Mouse (Mus musculus) T-helper 17 cell (primary cell): ENCODE results near the gene Myo16.

ENCODE experiments used
- in situ Hi-C, 2 experiments: fragments of 300-600 bp; cut with MboI, MseI; formaldehyde crosslinking; loops; 1 replicate in 1 of 2; 2 replicates in 1 of 2; pipeline ENCODE4 v1.15.1; 2025; ENCODE audit warnings: high pct_unique_total_duplicates in 2 of 2

The Myo16 gene

DNA sequence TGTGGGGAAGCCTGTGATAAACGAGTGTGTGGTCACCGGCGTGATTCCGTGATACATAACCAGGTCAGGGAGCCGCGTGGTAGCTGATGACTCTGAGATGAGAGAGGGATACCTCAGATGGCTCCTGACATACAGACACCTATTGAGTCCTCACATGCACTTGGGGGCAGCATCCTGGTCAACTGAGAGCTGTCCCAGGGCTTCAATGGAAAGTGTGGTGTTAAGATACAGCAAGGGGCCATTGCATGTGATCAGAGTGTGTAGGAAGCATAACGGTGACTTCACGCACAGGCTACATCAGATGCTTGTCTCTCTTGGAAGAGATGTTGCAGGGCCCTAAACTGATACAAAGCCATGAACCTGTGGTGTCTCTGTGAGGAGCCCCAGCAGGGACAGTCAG is 260.2 kb downstream of the Myo16 start:
- in situ Hi-C loops = loop anchor here in 1 of 2 experiments (5.0 kb wide), 1 partner anchor 773 kb away; no protein-coding TSS in a partner anchor

DNA sequence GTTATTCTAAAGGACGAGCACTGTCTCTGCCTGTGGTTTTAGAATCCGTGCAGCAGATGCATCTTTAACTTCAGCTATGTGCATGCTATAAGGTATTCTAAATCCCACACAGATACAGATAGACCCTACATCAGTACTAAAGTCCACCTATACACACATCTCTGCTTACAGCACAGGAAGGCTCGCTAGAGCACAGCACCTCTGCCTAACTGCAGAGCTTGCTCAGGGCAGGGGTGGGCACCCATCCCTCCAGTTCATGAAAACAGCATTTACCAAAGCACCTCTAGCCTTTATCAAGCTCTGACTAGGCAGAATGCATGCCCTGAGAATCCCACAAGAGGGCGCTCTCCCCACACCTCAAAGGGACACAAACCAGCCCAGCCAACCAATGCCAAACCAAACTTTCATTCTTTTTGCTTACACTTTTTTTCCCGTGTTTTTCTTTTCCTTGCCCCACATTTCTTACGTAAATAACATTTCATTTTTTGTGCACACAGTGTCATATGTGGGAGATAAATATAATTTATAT is 261.0 kb downstream of the Myo16 start:
- in situ Hi-C loops = loop anchor here in 1 of 2 experiments (5.0 kb wide), 1 partner anchor 773 kb away; no protein-coding TSS in a partner anchor

- in situ Hi-C loops = no loop called here
These were observed 261.6 kb downstream of the Myo16 start for GRCm38 (mm10) chr8:10415288-10415687.

- in situ Hi-C loops = no loop called here
These were observed 262.2 kb downstream of the Myo16 start for GRCm38 (mm10) chr8:10415885-10416284.

DNA sequence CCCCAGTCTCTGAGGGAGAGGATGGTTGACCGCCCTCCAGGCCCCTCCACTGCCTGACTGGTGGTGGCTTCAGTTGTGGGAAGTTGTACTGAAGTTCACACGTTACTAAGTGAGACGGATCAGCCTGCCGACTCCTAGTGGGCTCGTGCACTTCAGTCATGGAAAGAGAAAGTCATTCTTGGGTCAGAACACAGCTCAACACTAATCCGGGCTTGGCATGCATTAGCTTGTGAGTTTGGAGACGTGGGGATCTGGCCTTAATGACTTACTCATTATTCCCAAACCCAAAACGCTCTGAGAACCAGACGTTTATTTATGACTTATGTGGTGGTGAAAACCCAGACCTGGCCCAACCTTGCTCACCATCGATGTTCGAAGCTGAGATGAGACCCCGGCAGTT is 263.1 kb downstream of the Myo16 start:
- in situ Hi-C loops = no loop called here

- in situ Hi-C loops = no loop called here
These were observed 263.6 kb downstream of the Myo16 start for GRCm38 (mm10) chr8:10417281-10417680.

DNA sequence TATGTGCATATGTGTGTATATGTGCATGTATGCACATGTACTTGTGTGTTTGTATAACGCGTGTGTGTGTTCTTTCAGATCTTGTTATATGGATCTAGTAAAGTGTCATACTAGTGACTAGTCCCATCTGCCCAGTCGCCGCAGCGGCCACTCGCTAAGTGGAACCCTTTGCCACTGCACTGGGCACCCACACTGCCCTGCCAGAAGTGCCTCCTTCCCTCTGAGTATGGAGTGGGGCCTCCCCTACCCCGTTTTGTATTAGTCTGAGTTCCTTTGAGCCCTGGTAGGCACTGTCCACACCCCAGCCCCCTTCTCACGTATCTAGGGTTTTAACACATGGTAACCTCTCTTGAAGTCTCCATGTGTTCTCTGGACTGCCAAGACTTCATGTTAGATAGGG is 264.3 kb downstream of the Myo16 start:
- in situ Hi-C loops = no loop called here

GRCm38 (mm10) chr8:10418971-10419370 is 265.3 kb downstream of the Myo16 start:
- in situ Hi-C loops = no loop called here

GRCm38 (mm10) chr8:10419726-10420125 is 266.0 kb downstream of the Myo16 start:
- in situ Hi-C loops = no loop called here

- in situ Hi-C loops = no loop called here
These were observed 266.8 kb downstream of the Myo16 start for GRCm38 (mm10) chr8:10420551-10420950.

DNA sequence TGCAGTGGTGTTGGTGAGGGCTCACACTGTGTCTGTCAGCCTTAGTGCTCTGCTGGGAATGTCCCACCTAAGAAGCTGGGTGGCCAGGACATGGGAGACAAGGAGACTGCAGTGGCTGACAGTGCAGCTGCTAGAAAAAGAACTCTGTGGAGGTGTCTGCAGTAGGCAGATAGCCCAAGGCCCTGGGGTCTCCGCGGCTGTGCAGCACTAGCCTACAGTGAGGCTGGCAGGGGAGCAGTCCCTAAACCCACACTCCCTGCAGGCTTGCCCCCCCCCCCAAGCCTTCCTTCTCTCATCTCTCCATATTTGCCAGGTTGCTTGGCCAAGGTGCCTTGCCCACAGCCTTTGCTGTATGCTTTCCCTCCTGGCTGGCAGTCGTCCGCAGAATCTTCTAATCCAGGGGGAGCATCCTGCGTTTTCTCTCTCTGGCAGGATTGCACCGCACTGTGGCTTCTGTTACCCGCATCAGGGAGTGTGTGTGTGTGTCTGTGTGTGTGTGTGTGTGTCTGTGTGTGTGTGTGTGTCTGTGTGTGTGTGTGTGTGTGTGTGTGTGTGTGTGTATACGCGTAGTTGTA is 267.9 kb downstream of the Myo16 start:
- in situ Hi-C loops = no loop called here

DNA sequence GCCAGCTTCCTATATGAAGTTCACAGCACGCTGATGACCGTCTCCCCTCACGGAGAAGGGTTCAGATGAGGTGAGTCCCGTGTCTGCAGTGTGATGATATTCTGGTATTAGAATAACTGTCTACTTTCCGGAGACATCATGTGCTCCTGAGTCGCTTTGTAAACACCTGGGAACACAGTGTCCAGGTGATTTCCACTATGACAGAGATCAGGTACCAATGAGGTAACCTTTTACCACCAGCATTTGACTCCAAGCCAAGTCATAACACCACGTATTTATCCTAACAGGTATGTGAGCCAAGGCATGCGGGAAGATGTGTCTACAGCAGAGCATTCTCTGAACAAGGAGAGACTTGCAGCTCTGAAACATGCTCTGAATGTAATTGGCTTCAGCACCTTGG is 281.8 kb downstream of the Myo16 start:
- in situ Hi-C loops = loop anchor here (5.0 to 10.0 kb wide), 2 partner anchors 752 to 959 kb away; no protein-coding TSS in a partner anchor

- in situ Hi-C loops = loop anchor here (5.0 to 10.0 kb wide), 2 partner anchors 749 to 956 kb away; no protein-coding TSS in a partner anchor
These were observed 285.1 kb downstream of the Myo16 start for GRCm38 (mm10) chr8:10438772-10439171.

DNA sequence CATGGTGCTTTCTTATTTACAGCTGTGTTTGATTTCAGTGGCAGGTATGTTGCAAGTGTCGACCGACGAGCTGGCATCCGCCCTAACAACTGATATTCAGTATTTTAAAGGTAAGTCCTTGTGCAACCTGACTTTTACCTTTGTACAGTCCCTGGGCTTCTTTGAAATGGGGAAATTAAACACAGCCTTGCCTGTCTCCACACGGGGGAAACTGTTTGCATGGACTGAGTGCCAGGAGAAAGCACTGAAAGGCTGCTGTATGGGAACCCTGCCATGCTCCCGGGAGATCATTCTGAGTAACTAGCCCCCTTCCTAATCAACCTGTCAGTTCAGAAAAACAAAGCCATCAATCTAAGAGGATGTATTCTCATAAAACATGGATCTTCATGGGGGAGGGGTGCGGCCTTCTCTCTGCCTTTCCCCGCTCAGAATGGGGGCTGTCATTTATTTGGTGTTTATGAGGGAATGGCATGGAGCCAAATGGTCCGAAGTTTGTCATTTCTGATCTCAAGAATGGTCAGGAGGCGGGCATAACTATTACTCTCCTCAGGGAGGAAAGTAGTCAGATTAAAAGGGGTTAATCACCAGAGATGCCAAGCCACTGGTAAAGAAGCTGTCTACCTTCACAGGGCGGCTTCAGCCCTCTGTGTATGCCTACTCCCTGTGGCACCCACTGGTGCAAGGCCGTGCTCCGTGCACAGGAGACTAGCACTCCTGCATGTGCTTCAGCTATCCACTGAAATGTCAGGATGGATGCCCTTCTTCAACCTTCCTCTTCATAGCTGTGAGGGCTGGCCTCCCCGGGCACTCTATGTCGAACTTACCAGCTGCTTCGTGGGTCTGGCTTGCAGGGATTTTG is 286.1 kb downstream of the Myo16 start:
- in situ Hi-C loops = loop anchor here (5.0 to 10.0 kb wide), 2 partner anchors 747 to 955 kb away; no protein-coding TSS in a partner anchor

DNA sequence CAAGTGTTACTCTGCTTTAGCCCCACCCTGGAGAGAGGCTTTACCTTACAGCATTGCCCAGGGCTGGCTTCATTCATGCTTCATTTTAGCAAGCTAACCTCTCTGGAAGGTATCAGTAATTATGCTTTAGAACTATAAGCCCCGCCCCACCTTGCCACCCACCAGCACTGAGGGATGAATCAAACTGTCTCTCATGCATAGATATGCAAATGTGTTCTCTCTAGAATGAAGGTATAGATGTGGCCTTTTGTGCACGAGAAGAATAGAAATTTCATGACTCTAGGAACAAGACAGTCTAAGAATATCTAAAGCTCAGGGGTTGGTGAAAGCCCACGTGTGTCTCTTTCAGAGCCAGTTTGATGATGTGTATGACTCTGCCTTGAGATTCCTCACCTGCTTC is 288.9 kb downstream of the Myo16 start:
- in situ Hi-C loops = no loop called here

DNA sequence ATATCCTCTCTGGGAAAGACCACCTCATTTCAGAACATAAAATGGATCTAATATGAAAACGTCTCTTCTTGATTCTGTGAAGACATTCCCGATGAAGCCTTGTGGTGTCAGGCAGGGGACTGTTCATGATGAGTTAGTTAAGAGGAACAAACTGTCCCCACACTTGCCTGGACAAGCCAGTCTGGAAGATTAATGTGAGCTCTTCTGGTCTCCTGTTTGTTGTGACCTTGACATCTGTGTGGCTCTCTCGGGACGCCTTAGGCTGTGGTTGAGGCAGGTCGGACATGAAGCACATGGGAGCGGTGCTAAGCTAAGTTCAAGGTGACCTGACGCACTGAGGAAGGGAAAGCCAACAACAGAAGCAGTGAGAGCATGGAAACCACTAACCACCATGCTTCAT is 291.3 kb downstream of the Myo16 start:
- in situ Hi-C loops = no loop called here

DNA sequence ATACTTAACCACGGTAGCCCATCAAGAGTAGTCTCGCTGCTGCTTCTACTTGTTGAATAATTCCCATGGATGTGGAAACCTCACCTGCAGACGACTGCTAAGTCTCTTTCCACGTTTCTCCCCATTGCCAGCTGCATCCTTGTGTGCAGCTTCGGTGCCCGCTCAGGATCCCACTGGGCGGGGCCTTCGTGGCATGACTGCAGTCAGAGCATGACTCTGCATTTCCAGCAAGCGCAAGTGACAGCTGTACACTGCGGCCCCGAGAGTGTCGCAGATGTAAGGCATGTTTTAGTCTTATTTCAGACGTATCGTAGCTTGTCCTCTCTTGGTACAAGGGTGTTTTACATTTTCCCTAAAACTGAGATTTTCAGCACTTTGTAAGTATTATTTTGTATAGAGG is 294.8 kb downstream of the Myo16 start:
- in situ Hi-C loops = no loop called here

DNA sequence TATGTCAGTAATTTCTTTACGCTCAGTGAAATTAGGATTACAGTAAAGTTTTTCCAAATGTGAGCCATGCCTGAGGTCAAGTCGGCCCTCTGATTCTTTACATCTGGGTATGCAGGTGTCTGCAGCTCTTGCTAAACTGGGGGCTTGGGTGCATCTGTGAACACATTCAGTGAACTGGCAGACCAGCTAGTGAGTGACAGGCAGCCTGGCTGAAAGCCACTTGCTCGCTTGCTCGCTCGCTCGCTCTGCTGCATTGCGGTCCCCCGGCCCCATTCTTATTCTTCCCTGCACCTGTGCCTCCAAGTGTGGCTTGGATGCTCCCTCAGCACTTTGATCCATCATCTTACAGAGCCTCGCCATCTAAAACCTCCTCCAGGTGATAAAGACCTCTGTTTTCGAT is 299.3 kb downstream of the Myo16 start:
- in situ Hi-C loops = loop anchor here in 1 of 2 experiments (5.0 kb wide), 1 partner anchor 84 kb away; no protein-coding TSS in a partner anchor

GRCm38 (mm10) chr8:10458151-10458649 is 304.5 kb downstream of the Myo16 start:
- in situ Hi-C loops = no loop called here

DNA sequence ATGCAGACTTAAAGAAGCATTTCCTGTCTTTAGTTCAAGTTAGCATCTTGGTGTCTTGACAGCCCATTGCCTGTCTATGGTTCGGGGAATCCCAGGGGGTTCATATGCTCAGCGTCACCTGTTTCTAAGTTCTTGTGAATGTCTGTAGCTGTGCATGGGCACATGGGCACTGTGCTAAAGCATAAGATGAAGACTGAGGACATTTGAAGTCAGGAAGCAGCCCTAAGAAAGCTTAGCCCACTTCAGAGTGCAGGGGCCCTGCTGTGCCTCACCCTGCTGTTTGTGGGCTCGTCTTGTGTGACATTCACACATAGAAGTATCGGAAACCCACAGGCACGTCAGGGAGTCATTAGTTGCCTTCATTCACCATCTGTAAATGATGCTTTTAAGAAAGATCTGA is 308.6 kb downstream of the Myo16 start:
- in situ Hi-C loops = no loop called here

DNA sequence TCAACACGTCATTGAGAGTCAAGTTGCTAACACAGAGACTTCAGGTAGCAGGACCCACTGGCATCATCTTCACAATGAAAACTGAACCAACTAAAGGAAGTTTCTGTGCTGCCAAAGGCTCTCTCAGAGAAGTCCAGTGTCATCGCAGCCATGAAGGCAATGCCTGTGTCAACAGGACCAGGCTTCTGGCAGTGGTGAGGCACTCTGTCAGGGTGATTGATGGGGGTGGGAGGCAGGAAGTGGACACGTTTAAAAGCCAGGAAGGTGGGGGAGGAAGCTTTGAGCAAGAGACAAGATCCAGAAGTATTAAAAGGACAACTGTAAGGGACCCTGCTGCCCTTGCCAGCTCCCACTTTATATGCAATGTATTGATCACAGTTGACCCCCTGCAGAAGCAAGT is 314.8 kb downstream of the Myo16 start:
- in situ Hi-C loops = no loop called here

DNA sequence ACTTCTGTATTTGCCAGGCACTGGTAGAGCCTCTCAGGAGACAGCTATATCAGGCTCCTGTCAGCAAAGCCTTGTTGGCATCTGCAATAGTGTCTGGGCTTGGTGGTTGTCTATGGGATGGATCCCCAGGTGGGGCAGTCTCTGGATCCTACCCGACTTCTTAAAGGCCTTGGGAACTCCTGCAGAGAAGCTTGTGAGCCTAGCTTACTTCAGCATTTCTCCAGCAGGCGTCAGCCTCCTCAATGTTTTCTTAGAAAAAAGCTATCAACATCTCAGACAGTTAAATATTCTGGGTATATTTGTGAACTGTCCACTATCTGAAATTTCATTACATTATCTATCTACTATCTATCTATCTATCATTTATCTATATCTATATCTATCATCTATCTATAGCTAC is 315.9 kb downstream of the Myo16 start:
- in situ Hi-C loops = no loop called here
